Mouse (Mus musculus) ES-Bruce4 (cell line): ENCODE data around the gene Fam47e.

Source experiments
- CTCF ChIP-seq: IDR thresholded peaks from one replicate; pipeline ENCODE4 v1.8.1; 2011; ENCODE audit warnings: low read depth, low read length
- EP300 ChIP-seq: IDR thresholded peaks from 2 replicates; pipeline ENCODE4 v1.6.1; 2011; ENCODE audit warnings: low read depth, low read length; ENCODE audit not compliant: insufficient read depth
- POLR2A ChIP-seq: IDR thresholded peaks from one replicate; pipeline ENCODE4 v1.8.1; 2011; ENCODE audit warnings: low read length; ENCODE audit not compliant: insufficient read depth

DNA sequence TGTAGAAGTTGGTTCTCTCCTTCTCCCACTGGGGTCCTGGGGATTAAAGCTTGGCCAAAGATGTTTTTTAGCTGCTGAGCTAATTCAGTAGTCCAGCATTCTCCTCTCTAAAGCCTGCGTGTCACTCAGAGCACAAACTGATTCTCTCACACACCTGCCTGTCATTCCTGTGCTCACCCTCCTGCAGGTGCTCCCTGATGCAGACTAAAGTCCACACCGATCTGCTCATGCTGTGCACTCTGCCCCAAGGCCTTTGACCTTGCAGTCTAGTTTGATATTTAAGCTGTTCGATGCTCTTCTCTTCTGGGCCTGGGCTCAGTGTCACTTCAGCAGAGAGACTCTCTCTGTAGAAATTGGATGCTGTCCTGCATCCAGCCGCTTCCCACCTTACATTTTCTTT is 16.4 kb downstream of the Fam47e start:
- TF ChIP-seq CTCF (no peak), POLR2A (no peak), EP300 (no peak)
